Mouse (Mus musculus) regulatory T cell (primary cell): ENCODE measurements around the gene Olfr155.

Experiments
- in situ Hi-C: fragments of 300-600 bp; cut with MboI, MseI; formaldehyde crosslinking; loops from one replicate; pipeline ENCODE4 v1.15.1; 2025; ENCODE audit warnings: high pct_unique_total_duplicates

Gene Olfr155

DNA sequence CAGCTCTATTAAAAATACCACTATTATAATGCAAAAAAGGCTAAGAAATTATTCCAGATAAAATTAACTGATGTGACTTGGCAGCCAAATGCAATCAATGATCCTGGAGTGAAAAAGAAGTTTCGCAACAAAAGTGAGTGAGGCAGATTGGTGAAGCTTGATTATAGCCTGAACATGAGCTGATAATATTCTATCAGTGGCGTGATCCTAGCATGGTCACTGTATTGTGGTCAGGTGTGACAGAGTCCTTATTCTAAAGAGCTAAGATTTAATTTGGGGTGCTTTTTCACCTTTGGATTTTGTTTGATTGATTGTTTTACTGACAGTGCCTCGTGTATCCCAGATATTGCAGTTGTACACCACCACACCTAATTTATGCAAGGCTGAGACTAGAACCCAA is 39.9 kb downstream of the Olfr155 start:
- in situ Hi-C loops: no loop called here

DNA sequence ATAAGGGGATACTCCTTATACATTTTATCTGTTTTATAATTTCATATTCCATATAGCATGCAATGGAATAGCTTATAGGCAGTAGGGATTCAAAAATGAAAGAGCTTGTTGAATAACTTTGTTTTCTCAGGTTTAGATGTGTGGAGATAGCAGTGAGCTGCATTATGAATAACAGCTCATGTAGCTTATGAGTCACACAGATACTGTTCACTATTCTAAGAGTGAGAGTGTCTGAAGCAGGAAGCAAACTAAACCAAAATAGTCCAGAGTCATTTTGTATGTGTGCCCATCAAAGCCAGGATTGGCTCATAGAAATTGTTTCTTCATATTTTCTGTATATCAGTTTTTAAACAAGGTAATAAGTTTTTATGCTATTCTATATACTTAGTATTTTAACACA is 45.8 kb downstream of the Olfr155 start:
- in situ Hi-C loops: no loop called here

DNA sequence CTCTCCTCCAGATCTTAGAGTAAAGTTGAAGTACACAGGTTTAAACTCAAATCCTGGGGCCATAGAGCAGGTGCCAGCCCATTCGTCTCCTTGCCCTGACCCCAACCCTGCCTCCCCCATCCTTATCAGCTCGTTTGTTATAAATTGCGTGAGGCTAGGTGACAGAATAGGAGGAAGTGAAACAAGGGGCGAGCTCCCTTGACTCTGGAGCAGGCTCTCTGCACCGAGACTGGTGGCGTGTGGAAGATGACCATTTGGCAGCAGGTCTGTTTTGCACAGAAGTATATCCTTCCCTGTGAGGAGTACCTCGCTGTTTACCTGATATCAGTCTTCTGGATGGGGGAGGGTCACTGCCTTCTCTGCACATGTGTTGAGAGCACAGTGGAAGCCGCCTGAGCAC is 47.8 kb downstream of the Olfr155 start:
- in situ Hi-C loops: no loop called here

DNA sequence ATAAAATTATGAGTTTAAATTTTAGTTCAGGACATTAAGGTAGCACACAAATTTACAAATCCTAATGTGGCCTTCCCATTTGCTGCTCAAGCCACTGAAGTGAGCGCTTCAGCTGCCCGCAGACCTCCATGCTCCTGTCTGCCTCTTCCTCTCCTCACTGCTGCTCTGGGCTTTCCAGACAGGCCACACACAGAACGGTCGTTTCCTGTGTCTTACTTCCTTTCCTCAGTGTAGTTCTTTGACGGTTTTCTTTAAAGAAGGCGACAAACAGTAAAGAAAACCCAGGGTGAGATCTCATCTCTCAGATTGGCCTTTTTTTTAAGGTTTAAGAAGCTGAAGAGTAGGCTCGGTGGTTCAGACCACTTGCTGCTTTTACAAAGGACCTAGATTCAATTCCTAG is 52.3 kb downstream of the Olfr155 start:
- in situ Hi-C loops: no loop called here

DNA sequence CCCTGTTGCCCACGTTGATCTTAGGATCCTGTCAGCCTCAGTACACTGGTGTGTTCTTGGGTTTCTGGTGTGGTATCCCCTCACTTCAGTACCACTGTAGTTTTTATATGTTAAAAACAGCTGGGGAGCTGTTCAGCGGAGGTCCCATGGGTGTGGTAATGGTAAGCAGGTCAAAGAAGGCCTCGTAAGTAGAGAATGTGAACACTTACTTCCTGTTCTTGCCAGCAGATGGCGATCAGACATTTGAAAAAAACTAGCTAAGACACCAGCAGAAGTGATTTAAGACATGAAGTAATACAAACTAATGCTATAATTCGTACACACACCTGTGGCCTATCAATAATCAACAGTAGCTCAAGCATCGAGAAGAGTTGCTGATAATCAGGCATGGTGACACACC is 55.1 kb downstream of the Olfr155 start:
- in situ Hi-C loops: no loop called here
